Mouse (Mus musculus): ENCODE measurements around the gene Slc22a14.

DNA sequence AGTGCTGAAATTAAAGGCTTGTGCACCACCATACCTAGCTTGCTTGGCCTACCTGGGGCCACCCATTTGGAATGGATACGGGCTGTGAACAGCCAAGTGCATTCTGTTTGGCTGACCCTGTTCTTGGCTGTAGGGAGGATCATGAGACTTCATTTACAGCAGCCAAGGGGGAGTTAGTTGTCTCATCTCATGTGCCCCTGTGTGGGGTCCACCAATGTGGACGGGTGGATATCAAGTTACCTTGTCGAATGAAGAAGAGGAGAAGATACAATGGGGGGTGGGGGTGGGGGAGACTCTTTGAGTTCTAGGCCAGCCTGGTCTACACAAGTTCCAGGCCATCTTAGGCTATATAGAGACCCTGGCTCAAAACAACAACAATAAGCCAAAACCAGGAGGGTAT lies 9.7 kb upstream of the Slc22a14 start:
- TF ChIP-seq CTCF (IDR thresholded peaks at IDR 0.05; ENCODE audit: borderline replicate concordance, extremely low read depth, insufficient read depth, insufficient read length) (no peak), POLR2A (IDR thresholded peaks at IDR 0.05; ENCODE audit: borderline replicate concordance, extremely low read depth, insufficient read depth, insufficient read length, poor library complexity, severe bottlenecking) (no peak)

Data from brain, embryonic 14.5 days (tissue).